Mouse (Mus musculus): ENCODE data around the gene Ctdsp1.

The Ctdsp1 gene

GRCm38 (mm10) chr1:74376396-74376795, 14.9 kb upstream of the Ctdsp1 start:
- DNase-seq (ENCODE audit: low spot score in 2 of 2) = no peak

DNA sequence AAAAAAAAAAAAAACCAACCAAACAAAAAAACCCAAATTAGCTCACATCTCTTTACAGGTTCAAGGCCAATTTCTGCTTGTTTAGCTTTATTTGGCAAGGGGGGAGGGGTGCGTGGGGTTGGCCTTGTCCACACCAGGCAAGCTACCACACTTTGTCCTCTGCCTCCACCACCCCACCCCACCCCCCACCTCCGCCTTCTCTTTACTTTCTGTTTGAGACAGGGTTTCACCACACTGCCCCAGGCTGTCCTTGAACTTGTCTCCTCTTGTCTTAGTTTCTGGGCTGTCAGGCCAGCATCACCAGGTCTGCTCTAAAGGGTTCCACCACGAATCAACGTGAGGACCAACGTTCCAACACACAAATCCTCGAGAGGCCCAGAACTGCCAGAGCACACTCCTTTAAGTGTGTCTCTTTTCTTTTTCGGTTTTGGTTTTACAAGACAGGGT, 12.2 kb upstream of the Ctdsp1 start:
- DNase-seq (ENCODE audit: low spot score in 2 of 2) = no peak

DNA sequence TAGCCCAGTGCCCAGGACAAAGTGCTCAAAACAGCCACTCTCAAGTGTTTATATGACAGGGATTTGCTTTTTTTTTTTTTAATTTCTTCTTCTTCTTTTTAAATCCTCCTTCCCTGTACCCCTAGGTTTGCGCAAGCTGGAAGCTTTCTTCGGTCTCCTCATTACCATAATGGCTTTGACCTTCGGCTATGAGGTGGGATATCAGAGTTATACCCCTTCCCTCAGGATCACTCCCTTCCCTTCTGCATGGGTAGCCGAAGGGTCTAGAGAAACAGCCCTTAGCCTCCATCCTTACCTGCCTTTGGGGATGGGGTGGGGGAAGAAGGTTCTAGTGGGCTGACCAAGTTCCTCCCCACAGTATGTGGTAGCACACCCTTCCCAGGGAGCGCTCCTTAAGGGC, 10.8 kb upstream of the Ctdsp1 start:
- DNase-seq (ENCODE audit: low spot score in 2 of 2) = no peak

GRCm38 (mm10) chr1:74381588-74382021, 9.7 kb upstream of the Ctdsp1 start:
- DNase-seq (ENCODE audit: low spot score in 2 of 2) = no peak

DNA sequence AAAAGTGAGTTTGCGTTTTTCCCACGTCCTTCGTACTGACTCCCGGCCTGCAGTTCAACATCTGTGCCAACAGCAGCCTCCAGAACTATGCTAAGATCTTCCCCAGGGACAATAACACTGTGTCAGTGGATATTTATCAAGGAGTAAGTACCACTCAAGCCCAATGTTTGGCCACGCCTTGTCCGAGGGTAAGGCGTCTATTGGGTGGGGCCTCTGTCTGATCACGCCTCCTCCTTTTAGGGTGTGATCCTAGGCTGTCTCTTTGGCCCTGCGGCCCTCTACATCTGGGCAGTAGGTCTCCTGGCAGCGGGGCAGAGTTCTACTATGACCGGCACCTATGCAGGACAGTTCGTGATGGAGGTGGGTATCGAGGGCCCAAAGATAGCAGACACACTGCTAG, 7.9 kb upstream of the Ctdsp1 start:
- no peak for DNase-seq (ENCODE audit: low spot score in 2 of 2)

GRCm38 (mm10) chr1:74384525-74384924, 6.8 kb upstream of the Ctdsp1 start:
- DNase-seq (ENCODE audit: low spot score in 2 of 2) = no peak

- DNase-seq (ENCODE audit: low spot score in 2 of 2) = no peak
Measured at GRCm38 (mm10) chr1:74385064-74385463, 6.2 kb upstream of the Ctdsp1 start.

DNA sequence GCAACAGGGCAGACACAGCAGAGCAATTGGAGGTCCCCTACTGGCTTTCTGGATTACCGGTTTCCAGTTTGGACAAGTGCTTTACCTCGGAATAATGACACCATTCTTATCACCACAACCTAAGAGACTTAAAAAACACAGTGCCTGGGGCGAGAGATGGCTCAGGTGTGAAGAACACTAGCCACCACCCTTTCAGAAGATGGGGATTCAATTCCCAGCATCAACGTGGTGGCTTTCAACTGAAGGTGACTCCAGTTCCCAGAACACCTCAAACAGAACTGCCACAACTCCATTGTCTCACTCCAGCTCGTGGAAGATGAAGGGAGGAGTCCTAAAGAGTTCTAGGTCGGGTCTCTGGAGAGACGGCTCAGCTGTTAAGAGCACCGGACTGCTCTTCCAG, 5.8 kb upstream of the Ctdsp1 start:
- no peak for DNase-seq (ENCODE audit: low spot score in 2 of 2)

GRCm38 (mm10) chr1:74386363-74386713, 5.0 kb upstream of the Ctdsp1 start:
- no peak for DNase-seq (ENCODE audit: low spot score in 2 of 2)

DNA sequence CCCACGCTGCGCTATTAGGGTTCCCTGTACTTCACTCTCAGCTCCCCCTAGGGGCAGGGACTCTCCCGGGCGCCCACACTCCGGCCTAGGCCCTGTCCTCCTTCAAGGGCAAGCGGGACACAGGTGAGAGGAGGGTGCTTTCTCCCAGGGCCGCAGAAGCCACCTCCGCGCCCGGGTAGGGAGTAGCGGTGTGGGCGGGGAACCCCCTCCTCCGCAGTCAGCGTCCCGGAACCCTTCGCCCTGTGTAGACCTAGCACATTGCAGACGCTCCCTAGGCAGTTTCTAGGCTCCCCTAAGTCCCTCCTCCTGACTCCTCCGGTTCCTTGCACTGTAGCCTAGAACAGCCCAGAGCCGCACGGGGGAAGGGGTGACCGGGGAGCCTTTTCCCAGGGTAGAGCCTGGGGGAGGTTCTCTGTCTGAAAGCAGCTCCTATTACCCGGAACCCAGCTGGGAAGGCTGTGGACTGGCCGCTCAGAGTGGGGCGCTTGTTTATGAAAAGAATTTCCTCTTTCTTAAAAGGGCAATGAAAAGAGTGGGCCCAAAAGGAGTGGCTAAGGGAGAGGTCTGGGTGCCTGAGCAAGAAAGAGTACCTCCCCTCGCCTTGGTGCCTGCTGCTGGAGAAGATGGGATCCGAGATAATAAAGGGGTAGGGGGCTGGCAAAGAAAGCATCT, 4.5 kb upstream of the Ctdsp1 start:
- DNase-seq (ENCODE audit: low spot score in 2 of 2) = peak; percentile 95 to 97

GRCm38 (mm10) chr1:74387386-74387988, 3.8 kb upstream of the Ctdsp1 start:
- no peak for DNase-seq (ENCODE audit: low spot score in 2 of 2)

- DNase-seq (ENCODE audit: low spot score in 2 of 2) = no peak
Measured at GRCm38 (mm10) chr1:74388398-74388920, 2.9 kb upstream of the Ctdsp1 start.

GRCm38 (mm10) chr1:74389831-74390286, 1.4 kb upstream of the Ctdsp1 start:
- DNase-seq (ENCODE audit: low spot score in 2 of 2) = no peak

- DNase-seq (ENCODE audit: low spot score in 2 of 2) = no peak
Measured at GRCm38 (mm10) chr1:74390287-74390906, 912 bp upstream of the Ctdsp1 start.

GRCm38 (mm10) chr1:74391844-74392441, 634 bp downstream of the Ctdsp1 start:
- peak in 1 of 2 experiments; percentile 47 for DNase-seq (ENCODE audit: low spot score in 2 of 2)

GRCm38 (mm10) chr1:74392446-74392994, 1.2 kb downstream of the Ctdsp1 start:
- no peak for DNase-seq (ENCODE audit: low spot score in 2 of 2)

- DNase-seq (ENCODE audit: low spot score in 2 of 2) = no peak
Measured at GRCm38 (mm10) chr1:74393010-74393409, 1.7 kb downstream of the Ctdsp1 start.

GRCm38 (mm10) chr1:74393697-74394096, 2.4 kb downstream of the Ctdsp1 start:
- no peak for DNase-seq (ENCODE audit: low spot score in 2 of 2)

DNA sequence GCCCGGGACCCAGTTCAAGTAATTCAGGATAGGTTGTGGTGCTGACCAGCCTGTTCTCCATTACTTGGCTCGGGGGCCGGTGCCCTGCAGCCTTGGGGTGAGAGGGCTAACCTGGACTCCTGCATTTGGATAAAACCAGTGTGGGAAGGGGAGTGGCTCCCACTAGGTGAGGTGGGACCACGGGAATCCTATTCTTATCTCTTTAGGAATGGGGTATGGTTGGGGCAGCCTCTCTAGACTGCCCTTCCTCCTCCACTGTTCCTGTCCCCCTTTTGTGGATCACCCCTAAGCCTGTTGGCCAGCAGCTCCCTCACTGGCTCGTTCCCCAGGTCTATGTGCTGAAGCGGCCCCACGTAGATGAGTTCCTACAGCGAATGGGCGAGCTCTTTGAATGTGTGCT, 3.0 kb downstream of the Ctdsp1 start:
- DNase-seq (ENCODE audit: low spot score in 2 of 2) = no peak

- DNase-seq (ENCODE audit: low spot score in 2 of 2) = no peak
Measured at GRCm38 (mm10) chr1:74394858-74395257, 3.5 kb downstream of the Ctdsp1 start.

GRCm38 (mm10) chr1:74395290-74395689, 4.0 kb downstream of the Ctdsp1 start:
- DNase-seq (ENCODE audit: low spot score in 2 of 2) = no peak

Measured in frontal cortex, postnatal 36 days (tissue).